Mouse (Mus musculus) spleen, embryonic (tissue): ENCODE data around the gene Gm49354.
"Not testable (repeated sequence)": the region's sequence is repeated elsewhere in the genome, so short reads cannot be mapped to it uniquely, and the experiment has no call there.

Experiments used
- CTCF ChIA-PET: fragments of 350-600 bp; sonication (Branson Sonifier 250); formaldehyde crosslinking; loops from one replicate; lab custom pipeline; 2022; lab: Charles Lee

Gm49354 gene

GRCm38 (mm10) chr13:59713710-59714109 lies 68.3 kb downstream of the Gm49354 start:
- CTCF ChIA-PET = interaction anchor here (0.7 kb wide), 1 partner anchor 9 kb away, joined by 3 read pairs; no protein-coding TSS in a partner anchor

- CTCF ChIA-PET = not testable (repeated sequence)
Observed at GRCm38 (mm10) chr13:59711984-59712383, 70.1 kb downstream of the Gm49354 start, which contains the start of gene Spata31d1b. Gene Spata31d1b, plus strand, starts transcription at chr13:59712284.

DNA sequence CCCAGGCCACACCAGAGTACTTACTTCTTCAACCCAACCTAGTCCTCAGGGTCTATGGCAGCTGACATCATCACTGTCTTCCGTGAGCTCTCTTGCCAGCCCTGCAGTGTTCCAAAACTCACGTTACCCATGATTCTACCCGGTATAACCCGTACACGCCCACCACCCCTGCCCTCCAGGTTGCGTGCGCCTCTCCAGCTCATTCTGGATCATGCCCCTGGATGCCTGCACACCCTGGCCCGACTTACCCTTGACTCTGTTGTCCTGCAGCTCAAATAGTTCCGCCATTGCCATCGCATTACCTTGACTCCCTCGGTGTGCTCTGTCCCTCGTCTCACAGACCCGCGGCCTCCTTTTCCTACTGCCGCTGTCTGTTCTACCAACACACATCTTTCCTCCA lies 71.8 kb downstream of the Gm49354 start, which contains the start of gene Spata31d1a:
Gene Spata31d1a, minus strand, starts transcription at position 101 of the 400 bp plus-strand sequence.
- CTCF ChIA-PET = no interaction called here
